Mouse (Mus musculus) left cerebral cortex, postnatal 14 days (tissue): ENCODE measurements at regions not wholly inside any gene's neighbourhood (a gene's known extent, or its start where the extent isn't known, plus 50 kb on each side); places are given as distances from the start of the nearest gene placed in this dataset.

Experiments used
- DNase-seq, 2 experiments: peaks; one replicate each; pipeline ENCODE4 v3.0.0; 2021 to 2022; ENCODE audit warnings: low spot score in 2 of 2, mixed read lengths in 1 of 2
- intact Hi-C: fragments of 180-260 bp; cut with DNase I; formaldehyde crosslinking; loops from one replicate; pipeline ENCODE4 v1.15.1; 2025

GRCm38 (mm10) chr5:47115882-47116281, 867.1 kb upstream of the Slit2 start:
- DNase-seq, result no peak
- intact Hi-C loops, result no loop called here

- DNase-seq, result no peak
- intact Hi-C loops, result no loop called here
Observed at GRCm38 (mm10) chr5:47095703-47096102, 887.2 kb upstream of the Slit2 start.

DNA sequence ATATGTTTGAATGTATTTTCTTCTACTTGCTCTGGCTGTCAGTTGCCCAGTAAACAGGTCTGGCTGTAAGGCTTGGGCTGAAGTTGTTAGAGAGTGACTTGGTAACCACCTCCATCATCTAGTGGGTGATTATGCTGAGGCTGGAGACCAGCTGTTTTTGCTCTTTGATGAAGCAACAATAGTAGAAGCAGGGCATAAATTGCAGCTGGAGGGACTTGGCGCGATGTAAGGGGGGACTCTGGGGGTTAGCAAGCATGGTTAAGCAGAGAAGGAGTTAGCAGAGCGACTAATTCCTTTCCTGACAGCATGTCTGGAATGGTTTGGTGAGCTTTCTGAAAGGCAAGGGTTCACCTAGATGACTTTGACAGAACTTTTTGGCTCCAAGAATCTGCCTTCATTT, 930.0 kb upstream of the Slit2 start:
- intact Hi-C loops, result no loop called here
- DNase-seq, result no peak

- intact Hi-C loops, result no loop called here
- DNase-seq, result peak in 1 of 2 experiments; percentile 5
Observed at GRCm38 (mm10) chr5:47036752-47037151, 946.2 kb upstream of the Slit2 start.

- intact Hi-C loops, result no loop called here
- DNase-seq, result peak; percentile 5 to 26
Observed at GRCm38 (mm10) chr5:47034021-47034420, 948.9 kb upstream of the Slit2 start.

DNA sequence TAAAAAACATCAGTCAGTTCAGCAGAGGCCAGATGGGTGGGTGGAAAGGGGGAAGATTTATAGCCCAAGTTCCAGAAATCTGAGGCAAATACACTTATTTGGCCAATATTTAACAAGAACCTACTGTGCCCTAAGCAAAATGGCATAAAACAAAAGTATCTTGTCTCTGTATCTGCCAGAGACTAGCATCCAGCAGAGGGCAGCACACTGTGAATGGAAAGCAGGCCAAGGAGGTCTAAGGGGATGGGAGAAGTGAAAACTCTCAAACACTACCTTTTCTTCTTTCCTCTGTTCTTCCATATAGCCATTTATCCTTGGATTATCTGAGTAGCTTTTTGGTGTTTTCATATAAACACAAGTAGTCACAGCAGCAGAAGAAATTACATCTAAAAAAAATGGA, 968.6 kb upstream of the Slit2 start:
- intact Hi-C loops, result loop anchor here (10.0 kb wide), 1 partner anchor 970 kb away; the partner anchor contains the start of gene Slit2
- peak; percentile 13 to 56 for DNase-seq

- DNase-seq, result no peak
- intact Hi-C loops, result no loop called here
Observed at GRCm38 (mm10) chr5:46992557-46992956, 990.4 kb upstream of the Slit2 start.

DNA sequence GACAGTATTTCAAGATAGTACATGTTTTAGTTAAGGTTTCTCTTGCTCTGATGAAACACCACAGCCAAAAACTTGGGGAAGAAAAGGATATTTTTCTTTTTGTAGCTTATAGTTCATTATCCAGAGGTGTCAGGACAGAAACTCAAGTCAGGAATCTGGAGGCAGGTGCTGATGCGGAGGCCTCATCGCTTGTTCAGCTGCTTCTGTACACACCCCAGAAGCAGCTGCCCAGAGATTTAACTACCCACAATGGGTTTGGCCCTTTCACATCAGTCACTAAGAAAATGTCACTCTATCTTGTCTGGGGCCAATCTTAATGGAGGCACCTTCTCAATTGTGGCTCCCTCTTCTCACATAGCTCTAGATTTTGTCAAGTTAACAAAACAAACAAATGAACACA, 996.4 kb upstream of the Slit2 start:
- intact Hi-C loops, result no loop called here
- DNase-seq, result no peak

- DNase-seq, result no peak
- intact Hi-C loops, result no loop called here
Observed at GRCm38 (mm10) chr5:46980326-46980725, 1002.6 kb upstream of the Slit2 start.

- intact Hi-C loops, result no loop called here
- DNase-seq, result no peak
Observed at GRCm38 (mm10) chr5:46968870-46969436, 1014.0 kb upstream of the Slit2 start.

GRCm38 (mm10) chr5:46960749-46961148, 1022.2 kb upstream of the Slit2 start:
- intact Hi-C loops, result no loop called here
- DNase-seq, result no peak

DNA sequence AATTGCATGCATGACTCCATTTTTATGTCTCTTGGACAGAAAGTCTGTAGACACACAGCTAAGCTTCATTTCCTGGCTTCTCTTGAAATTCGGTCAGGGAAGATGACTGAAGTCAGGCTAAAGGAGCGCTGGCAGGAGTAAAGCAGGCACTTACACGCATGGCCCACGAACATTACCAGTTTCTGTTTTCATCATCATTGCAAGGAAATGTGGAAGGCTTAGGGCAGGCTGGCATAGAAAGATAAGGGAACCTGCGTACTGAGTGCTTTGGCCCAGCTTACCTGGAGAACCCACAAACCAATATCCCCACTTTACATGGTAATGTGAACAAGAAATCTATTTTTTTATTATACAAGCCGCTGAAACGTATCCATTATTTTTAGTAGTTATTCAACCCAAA, 1056.6 kb upstream of the Slit2 start:
- intact Hi-C loops, result no loop called here

DNA sequence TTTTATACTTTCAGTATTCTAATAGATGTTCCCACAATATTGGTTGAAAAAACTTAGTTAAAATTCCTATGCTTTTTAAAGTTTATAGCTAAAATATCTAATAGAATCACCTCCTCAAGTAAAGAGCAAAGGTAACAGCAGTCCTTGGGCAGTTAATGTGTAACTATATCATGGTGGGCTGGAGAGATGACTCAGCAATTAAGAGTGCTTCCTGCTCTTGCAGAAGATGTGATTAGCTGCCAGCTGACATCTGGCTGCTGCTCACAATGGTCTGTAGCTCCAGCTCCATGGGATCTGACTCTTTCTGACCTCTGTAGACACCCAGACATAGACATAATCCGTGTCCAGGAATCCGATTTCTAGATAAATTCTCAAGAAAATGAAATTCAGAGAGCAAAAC, 1044.5 kb upstream of the Lcorl start:
- intact Hi-C loops, result no loop called here
- DNase-seq, result no peak

More for the DNA sequence above, 1056.6 kb upstream of the Slit2 start:
- DNase-seq, result no peak

DNA sequence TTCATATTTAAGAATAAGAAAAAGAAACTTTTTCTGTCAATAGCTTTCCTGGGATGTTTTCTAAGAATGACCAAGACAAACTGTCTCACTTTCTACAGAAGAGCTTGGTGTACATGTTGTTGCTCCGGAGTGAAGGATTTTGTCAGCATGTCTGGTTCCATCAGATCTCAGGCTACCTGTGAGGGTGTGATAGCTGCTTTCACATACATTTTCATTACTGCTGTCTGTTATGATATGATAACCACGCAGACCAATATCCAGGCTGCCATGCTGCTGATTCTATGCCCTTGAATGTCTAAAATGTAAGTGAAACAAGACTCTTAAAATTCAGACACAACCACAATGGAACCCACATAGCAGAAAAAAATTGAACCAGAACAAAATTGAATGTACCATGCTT, 1036.6 kb upstream of the Lcorl start:
- intact Hi-C loops, result no loop called here
- DNase-seq, result no peak

GRCm38 (mm10) chr5:46883956-46884355, 1026.5 kb upstream of the Lcorl start:
- no peak for DNase-seq
- intact Hi-C loops, result no loop called here

DNA sequence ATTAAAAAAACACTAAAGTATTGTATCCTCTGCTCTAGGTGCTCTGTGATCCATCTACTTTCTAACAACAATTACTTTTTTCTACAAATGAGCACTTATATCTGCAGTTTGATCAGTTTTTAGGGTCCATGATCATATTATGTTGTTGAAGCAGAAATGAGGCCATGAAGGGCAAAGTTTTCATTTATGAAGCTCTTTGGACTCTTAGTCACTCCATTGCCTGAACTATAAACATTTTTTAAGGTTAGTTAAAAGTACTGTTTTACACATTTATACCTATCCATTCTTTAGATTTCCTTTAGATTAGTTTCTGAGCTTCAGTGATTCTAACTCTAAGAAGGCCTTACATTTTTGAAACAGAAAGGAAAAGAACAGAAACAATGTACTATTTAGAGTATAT, 999.4 kb upstream of the Lcorl start:
- no peak for DNase-seq
- intact Hi-C loops, result no loop called here

GRCm38 (mm10) chr5:46845175-46845574, 987.8 kb upstream of the Lcorl start:
- DNase-seq, result no peak
- intact Hi-C loops, result no loop called here

- no peak for DNase-seq
- intact Hi-C loops, result no loop called here
Observed at GRCm38 (mm10) chr5:46836810-46837209, 979.4 kb upstream of the Lcorl start.

- intact Hi-C loops, result no loop called here
- no peak for DNase-seq
Observed at GRCm38 (mm10) chr5:46830797-46831618, 973.6 kb upstream of the Lcorl start.

- intact Hi-C loops, result no loop called here
- DNase-seq, result no peak
Observed at GRCm38 (mm10) chr5:46830114-46830513, 972.7 kb upstream of the Lcorl start.

DNA sequence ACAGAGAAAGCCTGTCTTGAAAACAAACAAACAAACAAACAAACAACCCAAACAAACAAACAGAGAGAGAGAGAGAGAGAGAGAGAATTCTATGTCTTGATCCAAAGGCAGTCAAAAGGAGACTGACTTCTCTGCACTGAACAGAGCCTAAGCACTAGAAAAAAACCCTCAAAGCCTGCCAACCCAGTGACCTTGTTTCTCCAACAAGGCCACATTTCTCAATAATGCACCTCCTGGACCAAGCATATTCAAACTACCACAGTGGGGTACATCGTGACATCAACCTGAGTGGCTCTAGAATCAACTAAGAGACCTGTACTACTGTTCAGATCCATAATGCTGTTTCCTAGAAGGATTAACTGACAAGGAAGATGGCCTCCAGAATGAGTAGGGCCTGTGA, 969.0 kb upstream of the Lcorl start:
- DNase-seq, result no peak
- intact Hi-C loops, result no loop called here
